Mouse (Mus musculus): Measurements from ENCODE around the gene Nup50. TPM values are rescaled to one million over a fixed set of nuclear protein-coding genes. Genes with fewer than 3 reads are reported as not detected.

The Nup50 gene
- total and polyA plus RNA-seq, 3 experiments = 54.7 to 98.4 TPM; not detected in 1

- Histone ChIP-seq H3K27ac (ENCODE audit: control insufficient read depth, low read depth, low read length) (no peak overlapping the region), H3K9ac (ENCODE audit: control insufficient read depth, low read depth, low read length, poor library complexity, severe bottlenecking) (no peak overlapping the region), H3K79me2 (ENCODE audit: control insufficient read depth, insufficient read depth, low read length, poor library complexity) (no peaks in the 10 kb centered on the region), H3K27me3 (ENCODE audit: control insufficient read depth in 1 of 2, insufficient read depth in 2 of 2, low read length in 2 of 2) (no peaks in the 10 kb centered on the region), H3K4me1 (ENCODE audit: control insufficient read depth in 1 of 2, insufficient read depth in 2 of 2, low read length in 2 of 2) (peaks cover 0 to 3% of the 10 kb centered on the region in 2 experiments; a peak in 1 of 4 replicates), H3K36me3 (ENCODE audit: control insufficient read depth in 1 of 2, insufficient read depth in 2 of 2, low read length in 2 of 2) (no peaks in the 10 kb centered on the region), H3K9me3 (replicated peaks; ENCODE audit: insufficient read depth, low read length) (no peaks in the 10 kb centered on the region), H3K4me3 (ENCODE audit: control insufficient read depth in 1 of 2, insufficient read depth in 1 of 2, low read depth in 2 of 2, low read length in 2 of 2) (no peak overlapping the region)
- DNase-seq (ENCODE audit: low read depth, low spot score) = no peak
- TF ChIP-seq POLR2AphosphoS5 (IDR thresholded peaks at IDR 0.05; ENCODE audit: borderline replicate concordance, low read depth, low read length) = no peak
- no peak for TF ChIP-seq GATA1 (IDR thresholded peaks at IDR 0.05; ENCODE audit: low read depth, low read length)
Measured at GRCm38 (mm10) chr15:84896664-84897063, 26.5 kb upstream of the Nup50 start.

- H3K36me3 ChIP-seq (ENCODE audit: control insufficient read depth in 1 of 2, insufficient read depth in 2 of 2, low read length in 2 of 2) = no peaks in the 10 kb centered on the region
- DNase-seq (ENCODE audit: low read depth, low spot score) = peak; percentile 48
- TF ChIP-seq GATA1 (IDR thresholded peaks at IDR 0.05; ENCODE audit: low read depth, low read length) (0 out of 2 replicates have a peak, but pooled peaks have one; percentile 14), TAL1 (IDR thresholded peaks at IDR 0.05; ENCODE audit: low read length) (no peak), TCF12 (IDR thresholded peaks at IDR 0.05; ENCODE audit: low read depth, low read length) (no peak)
- no peak overlapping the region for H3K27ac ChIP-seq (ENCODE audit: control insufficient read depth, low read depth, low read length)
- no peak overlapping the region for H3K9ac ChIP-seq (ENCODE audit: control insufficient read depth, low read depth, low read length, poor library complexity, severe bottlenecking)
- H3K9me3 ChIP-seq (replicated peaks; ENCODE audit: insufficient read depth, low read length) = no peaks in the 10 kb centered on the region
- peaks cover 0 to 3% of the 10 kb centered on the region in 2 experiments; a peak in 1 of 4 replicates for H3K4me1 ChIP-seq (ENCODE audit: control insufficient read depth in 1 of 2, insufficient read depth in 2 of 2, low read length in 2 of 2)
- H3K27me3 ChIP-seq (ENCODE audit: control insufficient read depth in 1 of 2, insufficient read depth in 2 of 2, low read length in 2 of 2) = no peaks in the 10 kb centered on the region
- no peaks in the 10 kb centered on the region for H3K79me2 ChIP-seq (ENCODE audit: control insufficient read depth, insufficient read depth, low read length, poor library complexity)
- H3K4me3 ChIP-seq (ENCODE audit: control insufficient read depth in 1 of 2, insufficient read depth in 1 of 2, low read depth in 2 of 2, low read length in 2 of 2) = no peak overlapping the region
Measured at GRCm38 (mm10) chr15:84898077-84898476, 25.1 kb upstream of the Nup50 start.

GRCm38 (mm10) chr15:84903843-84904385 lies 19.3 kb upstream of the Nup50 start:
- no peaks in the 10 kb centered on the region for H3K9me3 ChIP-seq (replicated peaks; ENCODE audit: insufficient read depth, low read length)
- no peak overlapping the region for H3K9ac ChIP-seq (ENCODE audit: control insufficient read depth, low read depth, low read length, poor library complexity, severe bottlenecking)
- DNase-seq (ENCODE audit: low read depth, low spot score) = no peak
- no peaks in the 10 kb centered on the region for H3K79me2 ChIP-seq (ENCODE audit: control insufficient read depth, insufficient read depth, low read length, poor library complexity)
- H3K27me3 ChIP-seq (ENCODE audit: control insufficient read depth in 1 of 2, insufficient read depth in 2 of 2, low read length in 2 of 2) = peaks cover 0 to 2% of the 10 kb centered on the region in 2 experiments; a peak in 1 of 4 replicates
- H3K27ac ChIP-seq (ENCODE audit: control insufficient read depth, low read depth, low read length) = no peak overlapping the region
- H3K36me3 ChIP-seq (ENCODE audit: control insufficient read depth in 1 of 2, insufficient read depth in 2 of 2, low read length in 2 of 2) = no peaks in the 10 kb centered on the region
- H3K4me3 ChIP-seq (ENCODE audit: control insufficient read depth in 1 of 2, insufficient read depth in 1 of 2, low read depth in 2 of 2, low read length in 2 of 2) = no peak overlapping the region
- TF ChIP-seq ZKSCAN1 (IDR thresholded peaks at IDR 0.05; ENCODE audit: low read depth, low read length) (no peak), POLR2A (IDR thresholded peaks at IDR 0.05; ENCODE audit: control insufficient read depth in 1 of 2, insufficient read depth in 1 of 2, low read depth in 1 of 2, low read length in 2 of 2, poor library complexity in 1 of 2) (no peak), MAFK (IDR thresholded peaks at IDR 0.05; ENCODE audit: borderline replicate concordance, low read depth, low read length) (no peak), CHD2 (IDR thresholded peaks at IDR 0.05; ENCODE audit: low read length) (no peak), RCOR1 (IDR thresholded peaks at IDR 0.05; ENCODE audit: low read depth, low read length) (no peak), CTCF (IDR thresholded peaks at IDR 0.05 in 2 of 3, conservative IDR thresholded peaks at IDR 0.05 in 1 of 3; ENCODE audit: control insufficient read depth in 1 of 3, insufficient read depth in 1 of 3, low read depth in 2 of 3, low read length in 3 of 3, poor library complexity in 1 of 3, severe bottlenecking in 1 of 3) (no peak), JUND (IDR thresholded peaks at IDR 0.05; ENCODE audit: low read depth, low read length) (no peak), TBP (IDR thresholded peaks at IDR 0.05; ENCODE audit: low read depth, low read length) (no peak), BHLHE40 (IDR thresholded peaks at IDR 0.05; ENCODE audit: borderline replicate concordance, low read depth, low read length) (no peak), USF2 (IDR thresholded peaks at IDR 0.05; ENCODE audit: borderline replicate concordance in 1 of 2, insufficient read depth in 1 of 2, low read depth in 1 of 2, low read length in 2 of 2) (no peak), SMC3 (IDR thresholded peaks at IDR 0.05; ENCODE audit: low read depth, low read length) (no peak)
- H3K4me1 ChIP-seq (ENCODE audit: control insufficient read depth in 1 of 2, insufficient read depth in 2 of 2, low read length in 2 of 2) = no peaks in the 10 kb centered on the region
